Mouse (Mus musculus) intestine, postnatal 0 days (tissue): ENCODE results near the gene Cbx5. TPM values are rescaled to one million over a fixed set of nuclear protein-coding genes. Genes with fewer than 3 reads are reported as not detected.

Source experiments
- ATAC-seq: fragments of 200-750 bp; cut with Nextera tagmentation; 2 replicates; pipeline ENCODE4 v1.8.0; 2017; ENCODE audit warnings: mild to moderate bottlenecking, moderate TSS enrichment, moderate library complexity
- H3K27ac ChIP-seq: fragments of 300-500 bp; sonication (generic); 2 replicates; pipeline ENCODE4 v1.5.1; 2014; ENCODE audit warnings: mild to moderate bottlenecking, low read depth, low read length, moderate library complexity
- H3K27me3 ChIP-seq: fragments of 300-500 bp; sonication (generic); replicated peaks from 2 replicates; pipeline ENCODE4 v1.6.1; 2014; ENCODE audit warnings: low read length, mixed read lengths; ENCODE audit not compliant: control insufficient read depth, insufficient read depth
- H3K36me3 ChIP-seq: fragments of 300-500 bp; sonication (generic); 2 replicates; pipeline ENCODE4 v1.6.1; 2014; ENCODE audit warnings: mild to moderate bottlenecking, moderate library complexity; ENCODE audit not compliant: control insufficient read depth, insufficient read depth
- H3K4me1 ChIP-seq: fragments of 300-500 bp; sonication (generic); replicated peaks from 2 replicates; pipeline ENCODE4 v1.6.1; 2014; ENCODE audit warnings: antibody characterized with exemption, low read length, mixed read lengths; ENCODE audit not compliant: control insufficient read depth, insufficient read depth
- H3K4me2 ChIP-seq: fragments of 300-500 bp; sonication (generic); replicated peaks from 2 replicates; pipeline ENCODE4 v1.6.1; 2014; ENCODE audit warnings: low read depth, mild to moderate bottlenecking, moderate library complexity
- H3K4me3 ChIP-seq: fragments of 300-500 bp; sonication (generic); 2 replicates; pipeline ENCODE4 v1.5.1; 2014; ENCODE audit warnings: low read depth, low read length
- H3K9ac ChIP-seq: fragments of 300-500 bp; sonication (generic); 2 replicates; pipeline ENCODE4 v1.6.1; 2014; ENCODE audit warnings: mild to moderate bottlenecking, low read depth, low read length
- H3K9me3 ChIP-seq: fragments of 300-500 bp; sonication (generic); 2 replicates; pipeline ENCODE4 v1.6.1; 2016; ENCODE audit warnings: mixed run types; ENCODE audit not compliant: control insufficient read depth
- CTCF ChIP-seq: sonication (generic); IDR thresholded peaks from 2 replicates; pipeline ENCODE4 v1.5.1; 2016; ENCODE audit warnings: low read depth, mild to moderate bottlenecking, control low read depth, antibody characterized with exemption, moderate library complexity
- WGBS: fragments of 180-500 bp; shearing (Covaris S2); extraction: QIAGEN DNeasy Blood & Tissue Kit; methylation state at CpG from one replicate; pipeline ENCODE4 v1.1.7; 2014; 5-methylcytosine and 5-hydroxymethylcytosine counted together
- polyA plus RNA-seq: library from polyadenylated mRNA; unstranded; fragments of >200 nt; fragmentation: Nextera tagmentation; extraction: Ambion mirVana; gene quantifications from 2 replicates; pipeline ENCODE4 v1.2.1, GENCODE M21; 2015

Cbx5 gene
- 24.0 TPM in 2 replicates for polyA plus RNA-seq

GRCm38 (mm10) chr15:103239685-103240159, at the start of gene Cbx5:
Gene Cbx5, minus strand, starts transcription at chr15:103239816.
- H3K27ac ChIP-seq, result peak within 1 kb of the TSS; percentile 83
- peaks cover 27% of the 10 kb centered on the region for H3K36me3 ChIP-seq
- peak within 1 kb of the TSS; percentile 45 for H3K9ac ChIP-seq
- no peaks in the 10 kb centered on the region for H3K9me3 ChIP-seq
- peak; percentile 40; the same call in 1 of the 2 replicates for TF ChIP-seq CTCF
- WGBS, result under 1% methylated on average over 39 of the region's 39 CpGs
- H3K27me3 ChIP-seq, result no peaks in the 10 kb centered on the region
- peak within 1 kb of the TSS; percentile 52 for H3K4me3 ChIP-seq
- no peaks in the 10 kb centered on the region for H3K4me1 ChIP-seq
- ATAC-seq, result peak; percentile 91
- peak within 1 kb of the TSS; percentile 70 for H3K4me2 ChIP-seq

GRCm38 (mm10) chr15:103285778-103286417, 46.3 kb upstream of the Cbx5 start:
- Histone ChIP-seq H3K27ac (no peak overlapping the region), H3K27me3 (no peaks in the 10 kb centered on the region), H3K9ac (no peak overlapping the region), H3K4me2 (no peak overlapping the region), H3K4me1 (0 out of 2 replicates have a peak, but pooled peaks cover 6% of the 10 kb centered on the region), H3K36me3 (peaks cover 30% of the 10 kb centered on the region), H3K4me3 (no peak overlapping the region), H3K9me3 (no peaks in the 10 kb centered on the region)
- no peak for TF ChIP-seq CTCF
- ATAC-seq, result no peak
- 70% methylated on average over 1 of the region's 1 CpGs for WGBS

- 0 out of 2 replicates have a peak, but pooled peaks cover 6% of the 10 kb centered on the region for H3K4me1 ChIP-seq
- TF ChIP-seq CTCF, result peak; percentile 52
These were observed 45.0 kb upstream of the Cbx5 start for GRCm38 (mm10) chr15:103284647-103285046.

GRCm38 (mm10) chr15:103284066-103284465, 44.5 kb upstream of the Cbx5 start:
- Histone ChIP-seq H3K4me2 (no peak overlapping the region), H3K27me3 (no peaks in the 10 kb centered on the region), H3K4me3 (no peak overlapping the region), H3K9me3 (no peaks in the 10 kb centered on the region), H3K4me1 (0 out of 2 replicates have a peak, but pooled peaks cover 6% of the 10 kb centered on the region), H3K9ac (no peak overlapping the region), H3K36me3 (peaks cover 12% of the 10 kb centered on the region; the same call in 1 of the 2 replicates), H3K27ac (no peak overlapping the region)
- WGBS, result 70% methylated on average over 3 of the region's 3 CpGs
- no peak for ATAC-seq
- TF ChIP-seq CTCF, result peak; percentile 75

More at GRCm38 (mm10) chr15:103284647-103285046, 45.0 kb upstream of the Cbx5 start:
- Histone ChIP-seq H3K9ac (no peak overlapping the region), H3K27ac (no peak overlapping the region), H3K4me3 (no peak overlapping the region), H3K27me3 (no peaks in the 10 kb centered on the region), H3K36me3 (peaks cover 18% of the 10 kb centered on the region; the same call in 1 of the 2 replicates), H3K4me2 (no peak overlapping the region), H3K9me3 (no peaks in the 10 kb centered on the region)
- 36% methylated on average over 2 of the region's 2 CpGs for WGBS
- no peak for ATAC-seq

- Histone ChIP-seq H3K27ac (no peak overlapping the region), H3K4me2 (peak overlapping the region; percentile 32; the same call in 1 of the 2 replicates), H3K9ac (no peak overlapping the region), H3K4me3 (no peak overlapping the region), H3K4me1 (peaks cover 6% of the 10 kb centered on the region; the same call in 1 of the 2 replicates), H3K36me3 (peaks cover 3% of the 10 kb centered on the region; the same call in 1 of the 2 replicates), H3K27me3 (no peaks in the 10 kb centered on the region), H3K9me3 (no peaks in the 10 kb centered on the region)
- ATAC-seq, result no peak
- WGBS, result 48% methylated on average over 3 of the region's 3 CpGs
- TF ChIP-seq CTCF, result no peak
These were observed 42.0 kb upstream of the Cbx5 start for GRCm38 (mm10) chr15:103281465-103282205.
